Mouse (Mus musculus): Measurements from ENCODE around the gene Srp68. TPM values are rescaled to one million over a fixed set of nuclear protein-coding genes. Genes with fewer than 3 reads are reported as not detected.

The Srp68 gene
- polyA plus RNA-seq, 1 experiment, result 81.9 TPM

- H3K79me2 ChIP-seq (ENCODE audit: control insufficient read depth, insufficient read depth), result peaks cover 55% of the 10 kb centered on the region
- TF ChIP-seq CTCF (IDR thresholded peaks at IDR 0.05; ENCODE audit: control insufficient read depth, insufficient read depth, insufficient read length), result no peak
- no peak for TF ChIP-seq USF1 (IDR thresholded peaks at IDR 0.05; ENCODE audit: low read depth)
- TF ChIP-seq FOSL1 (IDR thresholded peaks at IDR 0.05; ENCODE audit: insufficient read depth, low read length, poor library complexity, severe bottlenecking), result no peak
- TF ChIP-seq MYOD1 (IDR thresholded peaks at IDR 0.05; ENCODE audit: control insufficient read depth, insufficient read length, low read depth), result no peak
- TF ChIP-seq MYOG (IDR thresholded peaks at IDR 0.05; ENCODE audit: control insufficient read depth, extremely low read depth, insufficient read length), result no peak
- TF ChIP-seq MAX (IDR thresholded peaks at IDR 0.05), result no peak
- no peak for TF ChIP-seq CEBPB (IDR thresholded peaks at IDR 0.05; ENCODE audit: low read depth)
Observed at GRCm38 (mm10) chr11:116195252-116195651, 78.8 kb downstream of the Srp68 start.

More at GRCm38 (mm10) chr11:116195252-116195651, 78.8 kb downstream of the Srp68 start:
- Histone ChIP-seq H3K36me3 (ENCODE audit: control insufficient read depth, insufficient read depth) (peaks cover 6% of the 10 kb centered on the region), H3K79me3 (ENCODE audit: low read depth) (peaks cover 4% of the 10 kb centered on the region), H3K4me3 (ENCODE audit: insufficient read depth, poor library complexity, severe bottlenecking) (no peak overlapping the region), H3ac (ENCODE audit: control insufficient read depth, insufficient read length, low read depth) (no peak overlapping the region), H3K27me3 (ENCODE audit: control insufficient read depth, insufficient read depth, insufficient read length) (no peaks in the 10 kb centered on the region)

Other genes starting within 250 kb of the Srp68 start
- 633 TPM for gene H3f3b, start 246.3 kb downstream of the Srp68 start, polyA plus RNA-seq (2012; fragmentation: generic; extraction: Trizol)
- gene Unk, start 243.9 kb downstream of the Srp68 start, polyA plus RNA-seq (2012; fragmentation: generic; extraction: Trizol), result 14.5 TPM
- gene Unc13d, start 196.3 kb downstream of the Srp68 start, polyA plus RNA-seq (2012; fragmentation: generic; extraction: Trizol), result 0.43 TPM
- 87.6 TPM for gene Wbp2, start 187.2 kb downstream of the Srp68 start, polyA plus RNA-seq (2012; fragmentation: generic; extraction: Trizol)
- 95.4 TPM for gene Trim47, start 147.0 kb downstream of the Srp68 start, polyA plus RNA-seq (2012; fragmentation: generic; extraction: Trizol)
- 2.7 TPM for gene Trim65, start 143.1 kb downstream of the Srp68 start, polyA plus RNA-seq (2012; fragmentation: generic; extraction: Trizol)
- gene Mrpl38, start 135.3 kb downstream of the Srp68 start, polyA plus RNA-seq (2012; fragmentation: generic; extraction: Trizol), result 121 TPM
- 46.9 TPM for gene Fbf1, start 106.1 kb downstream of the Srp68 start, polyA plus RNA-seq (2012; fragmentation: generic; extraction: Trizol)
- gene Ten1, start 75.4 kb downstream of the Srp68 start, polyA plus RNA-seq (2012; fragmentation: generic; extraction: Trizol), result 48.8 TPM
- gene Acox1, start 75.2 kb downstream of the Srp68 start, polyA plus RNA-seq (2012; fragmentation: generic; extraction: Trizol), result 22.4 TPM
- 0.13 TPM for gene Evpl, start 36.1 kb downstream of the Srp68 start, polyA plus RNA-seq (2012; fragmentation: generic; extraction: Trizol)
- 0.85 TPM for gene Galr2, start 6.7 kb upstream of the Srp68 start, polyA plus RNA-seq (2012; fragmentation: generic; extraction: Trizol)
- gene Exoc7, start 33.0 kb upstream of the Srp68 start, polyA plus RNA-seq (2012; fragmentation: generic; extraction: Trizol), result 31.5 TPM
- gene Foxj1, start 61.2 kb upstream of the Srp68 start, polyA plus RNA-seq (2012; fragmentation: generic; extraction: Trizol), result 0.14 TPM
- gene Rnf157, start 138.8 kb upstream of the Srp68 start, polyA plus RNA-seq (2012; fragmentation: generic; extraction: Trizol), result 13.2 TPM
- 126 TPM for gene Ubald2, start 159.9 kb upstream of the Srp68 start, polyA plus RNA-seq (2012; fragmentation: generic; extraction: Trizol)
- gene Qrich2, start 192.0 kb upstream of the Srp68 start, polyA plus RNA-seq (2012; fragmentation: generic; extraction: Trizol), result 0.04 TPM
- 81.0 TPM for gene Prpsap1, start 220.0 kb upstream of the Srp68 start, polyA plus RNA-seq (2012; fragmentation: generic; extraction: Trizol)

Measured in C2C12 (cell line).